Mouse (Mus musculus) liver, postnatal 0 days (tissue): ENCODE measurements around the gene Ankfn1.

ENCODE experiments used
- CTCF ChIP-seq: sonication (generic); IDR thresholded peaks from 2 replicates; pipeline ENCODE4 v1.5.1; 2016; ENCODE audit warnings: antibody characterized with exemption, low read depth
- EP300 ChIP-seq: IDR thresholded peaks from 2 replicates; pipeline ENCODE4 v1.6.1; 2016; ENCODE audit warnings: antibody characterized with exemption, low read depth, mild to moderate bottlenecking

DNA sequence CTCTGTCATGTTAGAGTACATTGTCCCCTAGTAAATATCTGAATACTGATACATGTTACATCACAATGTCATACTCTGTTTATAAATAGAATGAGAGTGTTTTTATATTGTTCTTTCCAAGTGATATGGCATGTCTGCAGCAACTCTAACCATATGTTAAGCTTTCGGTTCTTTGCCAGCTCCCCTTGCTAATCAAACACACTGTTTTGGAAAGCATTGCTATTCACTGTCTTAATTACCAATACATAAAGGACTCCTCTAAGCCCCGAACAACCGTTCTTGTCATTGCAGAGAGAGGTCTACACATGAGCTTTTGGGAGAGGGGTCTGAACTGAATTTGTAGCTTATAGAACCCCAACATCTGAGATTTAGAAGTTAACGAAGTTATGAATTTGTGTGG lies 327.0 kb downstream of the Ankfn1 start:
- no peak for TF ChIP-seq CTCF
- TF ChIP-seq EP300, result no peak
